Mouse (Mus musculus) thymus, postnatal 0 days (tissue): ENCODE measurements around the gene Cyp11a1. TPM values are rescaled to one million over a fixed set of nuclear protein-coding genes. Genes with fewer than 3 reads are reported as not detected.

ENCODE experiments used
- DNase-seq: peaks from one replicate; pipeline ENCODE4 v3.0.0-alpha.2; 2015; ENCODE audit warnings: low spot score
- polyA plus RNA-seq: library from polyadenylated mRNA; unstranded; fragments of >200 nt; fragmentation: Nextera tagmentation; extraction: Ambion mirVana; gene quantifications from 2 replicates; pipeline ENCODE4 v1.2.1, GENCODE M21; 2015

The Cyp11a1 gene
- 2.2 and 2.7 TPM in 2 replicates for polyA plus RNA-seq

GRCm38 (mm10) chr9:58005753-58006461, at the start of gene Cyp11a1:
TSS of gene Cyp11a1 (plus strand) at chr9:58006411.
- DNase-seq: peak; percentile 57

GRCm38 (mm10) chr9:57956838-57957236, 49.4 kb upstream of the Cyp11a1 start:
- DNase-seq: peak; percentile 92

- no peak for DNase-seq
These were observed 47.6 kb upstream of the Cyp11a1 start for GRCm38 (mm10) chr9:57958615-57959014.

- no peak for DNase-seq
These were observed 46.8 kb upstream of the Cyp11a1 start for GRCm38 (mm10) chr9:57959399-57959798.

- no peak for DNase-seq
These were observed 46.0 kb upstream of the Cyp11a1 start for GRCm38 (mm10) chr9:57959886-57960866.

GRCm38 (mm10) chr9:57961226-57961625, 45.0 kb upstream of the Cyp11a1 start:
- DNase-seq: no peak

GRCm38 (mm10) chr9:57961863-57962778, 44.1 kb upstream of the Cyp11a1 start:
- no peak for DNase-seq

GRCm38 (mm10) chr9:57963249-57963997, 42.8 kb upstream of the Cyp11a1 start:
- DNase-seq: no peak

GRCm38 (mm10) chr9:57963998-57964395, 42.2 kb upstream of the Cyp11a1 start:
- DNase-seq: no peak

GRCm38 (mm10) chr9:57964528-57965250, 41.5 kb upstream of the Cyp11a1 start:
- no peak for DNase-seq

GRCm38 (mm10) chr9:57965281-57966185, 40.7 kb upstream of the Cyp11a1 start:
- DNase-seq: no peak

GRCm38 (mm10) chr9:57967237-57967960, 38.8 kb upstream of the Cyp11a1 start:
- DNase-seq: no peak

- peak; percentile 52 for DNase-seq
These were observed 37.9 kb upstream of the Cyp11a1 start for GRCm38 (mm10) chr9:57968166-57968771.

- DNase-seq: peak; percentile 32
These were observed 37.2 kb upstream of the Cyp11a1 start for GRCm38 (mm10) chr9:57968783-57969542.

- peak; percentile 77 for DNase-seq
These were observed 36.3 kb upstream of the Cyp11a1 start for GRCm38 (mm10) chr9:57969736-57970495.

GRCm38 (mm10) chr9:57971413-57971812, 34.8 kb upstream of the Cyp11a1 start:
- peak; percentile 62 for DNase-seq
